Mouse (Mus musculus) small intestine, adult 2 months (tissue): ENCODE measurements around the gene Slc25a17.

Experiments used
- CTCF ChIP-seq: fragments of 200-500 bp; IDR thresholded peaks from 2 replicates; pipeline ENCODE4 v1.5.1; 2012; ENCODE audit warnings: low read depth, mild to moderate bottlenecking, control low read depth, inconsistent platforms, low read length, moderate library complexity, mixed read lengths; ENCODE audit not compliant: insufficient replicate concordance, insufficient read length; ENCODE audit errors: extremely low read depth
- POLR2A ChIP-seq: fragments of 200-500 bp; IDR thresholded peaks from 2 replicates; pipeline ENCODE4 v1.6.1; 2012; ENCODE audit warnings: low read depth, mild to moderate bottlenecking, control low read depth, inconsistent platforms, low read length, moderate library complexity

GRCm38 (mm10) chr15:81290230-81290629, 70.4 kb downstream of the Slc25a17 start:
- TF ChIP-seq CTCF = peak; percentile 22; the same call in 1 of the 2 replicates
- TF ChIP-seq POLR2A = no peak
